Mouse (Mus musculus) MEL (cell line): ENCODE results near the gene Fez2. TPM values are rescaled to one million over a fixed set of nuclear protein-coding genes. Genes with fewer than 3 reads are reported as not detected.
A peak's percentile ranks its signal among the peaks of the same experiment; 100 is the strongest.

ENCODE experiments used
- DNase-seq: peaks from one replicate; pipeline ENCODE4 v3.0.0; 2011; ENCODE audit warnings: low read depth, low spot score
- H3K27ac ChIP-seq: 2 replicates; pipeline ENCODE4 v1.5.1; 2012; ENCODE audit warnings: low read depth, mild to moderate bottlenecking, control low read depth, low read length, moderate library complexity; ENCODE audit not compliant: control insufficient read depth
- H3K27me3 ChIP-seq, 2 experiments: fragments of 150-350 bp in 1 of 2; sonication (generic) in 1 of 2; 2 replicates each; pipeline ENCODE4 v1.6.1; 2012; ENCODE audit warnings: low read length in 2 of 2, mild to moderate bottlenecking in 2 of 2, improper control_type of control experiment in 1 of 2, moderate library complexity in 1 of 2; ENCODE audit not compliant: insufficient read depth in 2 of 2, control insufficient read depth in 1 of 2
- H3K36me3 ChIP-seq, 2 experiments: 2 replicates each; pipeline ENCODE4 v1.6.1; 2012 to 2014; ENCODE audit warnings: low read length in 2 of 2, improper control_type of control experiment in 1 of 2, inconsistent platforms in 1 of 2, mild to moderate bottlenecking in 1 of 2; ENCODE audit not compliant: insufficient read depth in 2 of 2, control insufficient read depth in 1 of 2
- H3K4me1 ChIP-seq, 2 experiments: fragments of 150-350 bp in 1 of 2; sonication (generic) in 1 of 2; 2 replicates each; pipeline ENCODE4 v1.6.1; 2012; ENCODE audit warnings: low read length in 2 of 2, improper control_type of control experiment in 1 of 2, mild to moderate bottlenecking in 1 of 2; ENCODE audit not compliant: insufficient read depth in 2 of 2, control insufficient read depth in 1 of 2
- H3K4me3 ChIP-seq, 2 experiments: fragments of 150-350 bp in 1 of 2; sonication (generic) in 1 of 2; 2 replicates each; pipeline ENCODE4 v1.5.1; 2012; ENCODE audit warnings: low read depth in 2 of 2, low read length in 2 of 2, mild to moderate bottlenecking in 2 of 2, moderate library complexity in 2 of 2, control low read depth in 1 of 2, improper control_type of control experiment in 1 of 2; ENCODE audit not compliant: control insufficient read depth in 1 of 2, insufficient read depth in 1 of 2
- H3K79me2 ChIP-seq: 2 replicates; pipeline ENCODE4 v1.6.1; 2012; ENCODE audit warnings: mild to moderate bottlenecking, low read length, moderate library complexity; ENCODE audit not compliant: control insufficient read depth, poor library complexity, insufficient read depth
- H3K9ac ChIP-seq: 2 replicates; pipeline ENCODE4 v1.6.1; 2012; ENCODE audit warnings: low read depth, mild to moderate bottlenecking, control low read depth, low read length, moderate library complexity; ENCODE audit not compliant: control insufficient read depth, poor library complexity, severe bottlenecking
- H3K9me3 ChIP-seq: fragments of 150-350 bp; sonication (generic); replicated peaks from 2 replicates; pipeline ENCODE4 v1.6.1; 2012; ENCODE audit warnings: mild to moderate bottlenecking, low read length, improper control_type of control experiment, moderate library complexity; ENCODE audit not compliant: insufficient read depth
- CHD2 ChIP-seq: IDR thresholded peaks from 2 replicates; pipeline ENCODE4 v1.6.1; 2011; ENCODE audit warnings: low read length, improper control_type of control experiment
- CTCF ChIP-seq, 3 experiments: IDR thresholded peaks in 2 of 3; conservative IDR thresholded peaks in 1 of 3; 2 replicates each; pipeline ENCODE4 v1.5.1; 2011 to 2012; ENCODE audit warnings: low read length in 3 of 3, low read depth in 2 of 3, mild to moderate bottlenecking in 2 of 3, improper control_type of control experiment in 1 of 3, inconsistent platforms in 1 of 3, mixed read lengths in 1 of 3, moderate library complexity in 1 of 3; ENCODE audit not compliant: control insufficient read depth in 1 of 3, insufficient read depth in 1 of 3, poor library complexity in 1 of 3, severe bottlenecking in 1 of 3
- E2F4 ChIP-seq: IDR thresholded peaks from 2 replicates; pipeline ENCODE4 v1.6.1; 2011; ENCODE audit warnings: low read depth, low read length, improper control_type of control experiment, borderline replicate concordance
- EP300 ChIP-seq, 2 experiments: IDR thresholded peaks; 2 replicates each; pipeline ENCODE4 v1.6.1; 2011; ENCODE audit warnings: improper control_type of control experiment in 2 of 2, low read length in 2 of 2, low read depth in 1 of 2, mild to moderate bottlenecking in 1 of 2
- GABPA ChIP-seq: IDR thresholded peaks from 2 replicates; pipeline ENCODE4 v1.6.1; 2012; ENCODE audit warnings: low read depth, mild to moderate bottlenecking, inconsistent platforms, low read length, improper control_type of control experiment, moderate library complexity
- GATA1 ChIP-seq: IDR thresholded peaks from 2 replicates; pipeline ENCODE4 v1.6.1; 2011; ENCODE audit warnings: low read depth, low read length, improper control_type of control experiment
- HCFC1 ChIP-seq: IDR thresholded peaks from 2 replicates; pipeline ENCODE4 v1.6.1; 2012; ENCODE audit warnings: low read depth, mild to moderate bottlenecking, inconsistent platforms, low read length, improper control_type of control experiment, moderate library complexity
- JUND ChIP-seq: IDR thresholded peaks from 2 replicates; pipeline ENCODE4 v1.6.1; 2011; ENCODE audit warnings: low read depth, mild to moderate bottlenecking, improper control_type of control experiment, low read length
- MAFK ChIP-seq: IDR thresholded peaks from 2 replicates; pipeline ENCODE4 v1.6.1; 2011; ENCODE audit warnings: low read depth, mild to moderate bottlenecking, low read length, improper control_type of control experiment, borderline replicate concordance
- MXI1 ChIP-seq: IDR thresholded peaks from 2 replicates; pipeline ENCODE4 v1.6.1; 2011; ENCODE audit warnings: mild to moderate bottlenecking, low read depth, low read length, improper control_type of control experiment
- MYB ChIP-seq: IDR thresholded peaks from 2 replicates; pipeline ENCODE4 v1.6.1; 2011; ENCODE audit warnings: mild to moderate bottlenecking, low read depth, low read length, improper control_type of control experiment
- NELFE ChIP-seq: IDR thresholded peaks from 2 replicates; pipeline ENCODE4 v1.6.1; 2011; ENCODE audit warnings: low read depth, low read length, improper control_type of control experiment
- POLR2AphosphoS2 ChIP-seq: IDR thresholded peaks from 2 replicates; pipeline ENCODE4 v1.6.1; 2011; ENCODE audit warnings: low read length, improper control_type of control experiment
- RAD21 ChIP-seq: IDR thresholded peaks from 2 replicates; pipeline ENCODE4 v1.6.1; 2011; ENCODE audit warnings: mild to moderate bottlenecking, low read depth, low read length, improper control_type of control experiment
- SIN3A ChIP-seq: IDR thresholded peaks from 2 replicates; pipeline ENCODE4 v1.6.1; 2012; ENCODE audit warnings: low read length, improper control_type of control experiment, inconsistent platforms
- SMC3 ChIP-seq: IDR thresholded peaks from 2 replicates; pipeline ENCODE4 v1.6.1; 2011; ENCODE audit warnings: low read depth, low read length, improper control_type of control experiment
- TBP ChIP-seq: IDR thresholded peaks from 2 replicates; pipeline ENCODE4 v1.8.0; 2011; ENCODE audit warnings: low read depth, low read length, improper control_type of control experiment
- TCF12 ChIP-seq: IDR thresholded peaks from 2 replicates; pipeline ENCODE4 v1.6.1; 2014; ENCODE audit warnings: low read depth, mild to moderate bottlenecking, inconsistent platforms, low read length, improper control_type of control experiment, moderate library complexity
- UBTF ChIP-seq: IDR thresholded peaks from 2 replicates; pipeline ENCODE4 v1.6.1; 2012; ENCODE audit warnings: low read depth, mild to moderate bottlenecking, inconsistent platforms, low read length, improper control_type of control experiment, moderate library complexity, borderline replicate concordance; ENCODE audit not compliant: insufficient read depth
- USF1 ChIP-seq: IDR thresholded peaks from 2 replicates; pipeline ENCODE4 v1.6.1; 2014; ENCODE audit warnings: low read depth, mild to moderate bottlenecking, inconsistent platforms, low read length, improper control_type of control experiment, moderate library complexity
- ZC3H11A ChIP-seq: IDR thresholded peaks from 2 replicates; pipeline ENCODE4 v1.6.1; 2012; ENCODE audit warnings: low read depth, mild to moderate bottlenecking, inconsistent platforms, low read length, improper control_type of control experiment
- ZMIZ1 ChIP-seq: IDR thresholded peaks from 2 replicates; pipeline ENCODE4 v1.6.1; 2012; ENCODE audit warnings: low read depth, mild to moderate bottlenecking, inconsistent platforms, low read length, improper control_type of control experiment, moderate library complexity
- ZNF384 ChIP-seq: IDR thresholded peaks from 2 replicates; pipeline ENCODE4 v1.6.1; 2012; ENCODE audit warnings: low read depth, mild to moderate bottlenecking, inconsistent platforms, low read length, improper control_type of control experiment
- polyA plus RNA-seq, 2 experiments: library from polyadenylated mRNA; stranded (reverse) in 1 of 2; unstranded in 1 of 2; fragments of >175 nt in 1 of 2; fragments of >200 nt in 1 of 2; gene quantifications; 2 replicates each; pipeline versions ENCODE4 v1.2.1 to v1.2.4; 2012; ENCODE audit warnings: low replicate concordance in 2 of 2, low read depth in 1 of 2; ENCODE audit not compliant: insufficient read length in 2 of 2, insufficient read depth in 1 of 2, missing spikeins in 1 of 2
- total RNA-seq: library from RNA; depleted of rRNA; stranded (reverse); fragments of 300-350 nt; gene quantifications from 2 replicates; pipeline ENCODE4 v1.2.3, GENCODE M21; 2012

Gene Fez2
- total and polyA plus RNA-seq, 3 experiments, result 11.7 to 17.4 TPM; not detected in 1

DNA sequence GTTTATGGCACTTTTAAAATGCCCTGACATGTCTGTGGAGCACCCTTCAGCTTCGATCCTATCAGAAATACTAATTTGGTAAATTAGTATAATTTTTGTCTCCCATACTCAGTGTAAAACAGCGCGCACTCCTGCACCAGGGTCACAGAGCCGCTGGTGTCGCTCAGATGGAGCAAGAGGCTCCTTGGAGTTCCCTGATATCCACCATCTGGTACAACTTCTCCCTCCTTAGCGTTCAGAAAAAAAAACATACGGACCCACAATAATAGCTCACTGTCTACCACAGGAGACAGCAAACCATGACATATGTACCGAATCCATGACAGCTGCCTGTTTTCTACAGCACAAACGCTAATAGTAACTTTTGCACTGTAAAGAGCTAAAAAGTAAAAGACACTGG is 37.6 kb upstream of the Fez2 start:
- Histone ChIP-seq H3K36me3 (no peaks in the 10 kb centered on the region), H3K27ac (no peak overlapping the region), H3K4me3 (no peak overlapping the region), H3K27me3 (no peaks in the 10 kb centered on the region; a peak in 1 of 4 replicates), H3K79me2 (no peaks in the 10 kb centered on the region), H3K9ac (no peak overlapping the region), H3K9me3 (no peaks in the 10 kb centered on the region), H3K4me1 (0 out of 4 replicates have a peak, but pooled peaks cover 0 to 5% of the 10 kb centered on the region in 2 experiments)
- DNase-seq, result no peak
- TF ChIP-seq MXI1, result no peak
- TF ChIP-seq ZNF384, result no peak

DNA sequence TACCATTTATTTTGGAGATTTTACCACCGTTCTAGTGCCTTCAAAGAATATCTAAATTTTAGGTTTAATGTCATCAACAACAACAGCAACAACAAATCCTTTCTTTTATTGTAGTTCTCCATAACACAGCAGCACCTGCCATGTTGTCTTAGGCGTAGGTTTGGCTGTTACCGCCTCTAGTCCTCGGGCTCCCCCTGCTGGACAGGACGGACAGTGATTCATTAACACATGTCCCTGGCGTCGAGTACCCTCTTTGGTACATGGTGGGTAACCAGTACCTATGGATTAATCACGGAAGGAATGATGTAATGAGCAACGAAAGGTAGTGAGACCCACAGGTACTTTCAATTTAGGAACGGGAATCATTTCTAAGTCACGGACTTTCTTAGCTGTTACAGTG is 37.2 kb upstream of the Fez2 start:
- TF ChIP-seq SIN3A, result no peak
- TF ChIP-seq E2F4, result no peak
- no peak for TF ChIP-seq UBTF
- TF ChIP-seq RAD21, result peak; percentile 67
- no peak for TF ChIP-seq TBP
- TF ChIP-seq ZC3H11A, result peak; percentile 57
- TF ChIP-seq CTCF (IDR thresholded peaks at IDR 0.05 in 2 of 3, conservative IDR thresholded peaks at IDR 0.05 in 1 of 3; ENCODE audit: control insufficient read depth in 1 of 3, insufficient read depth in 1 of 3, low read depth in 2 of 3, low read length in 3 of 3, poor library complexity in 1 of 3, severe bottlenecking in 1 of 3), result peak; percentile 56 to 61 (median 58)
- TF ChIP-seq HCFC1, result no peak
- peak; percentile 69 for TF ChIP-seq SMC3
- TF ChIP-seq USF1, result no peak
- no peak overlapping the region for H3K27ac ChIP-seq
- H3K4me3 ChIP-seq, result no peak overlapping the region
- DNase-seq, result peak; percentile 47
- 0 out of 4 replicates have a peak, but pooled peaks cover 0 to 5% of the 10 kb centered on the region in 2 experiments for H3K4me1 ChIP-seq
- no peak overlapping the region for H3K9ac ChIP-seq
- H3K27me3 ChIP-seq, result no peaks in the 10 kb centered on the region; a peak in 1 of 4 replicates
- no peaks in the 10 kb centered on the region for H3K9me3 ChIP-seq
- no peaks in the 10 kb centered on the region for H3K79me2 ChIP-seq
- H3K36me3 ChIP-seq, result no peaks in the 10 kb centered on the region

DNA sequence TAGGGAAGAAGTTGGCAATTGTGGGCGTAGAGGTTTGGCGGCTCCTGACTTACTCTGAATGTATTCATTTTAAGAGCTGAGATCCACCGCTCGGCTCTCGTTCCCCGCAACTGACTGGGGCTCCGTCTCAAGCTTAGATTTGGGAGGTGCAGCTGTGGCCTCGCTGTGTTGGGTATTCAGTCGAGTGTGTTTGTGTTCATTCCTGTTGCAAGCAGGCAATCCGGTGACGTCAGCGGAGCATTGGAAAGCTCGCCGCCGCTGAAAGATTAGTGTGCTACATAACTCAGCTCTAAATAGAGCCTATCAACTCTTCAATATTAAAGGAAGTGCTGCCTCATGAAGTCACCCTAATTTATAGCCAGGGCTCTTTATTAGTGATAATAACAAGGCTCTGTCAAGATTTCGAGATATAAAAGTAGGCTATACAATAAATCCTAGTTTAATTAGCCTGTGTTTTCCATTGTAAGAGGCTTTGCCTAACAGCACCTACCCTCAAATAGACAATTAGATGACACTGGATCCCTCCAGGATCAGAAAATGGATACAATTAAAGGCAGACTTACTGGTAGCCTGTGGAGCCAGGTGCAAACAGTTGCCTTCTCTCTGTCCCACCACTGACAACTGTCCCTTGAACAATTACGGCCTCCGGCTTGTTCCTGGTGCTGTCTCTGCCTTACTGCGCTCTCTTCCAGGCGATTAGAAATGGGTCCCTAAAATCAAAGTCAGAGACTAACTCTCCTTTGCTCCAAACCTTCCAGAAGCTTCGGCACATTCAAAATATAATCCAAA is 36.4 kb upstream of the Fez2 start:
- no peak for DNase-seq
- peaks cover 0 to 2% of the 10 kb centered on the region in 2 experiments; a peak in 1 of 4 replicates for H3K27me3 ChIP-seq
- no peaks in the 10 kb centered on the region for H3K9me3 ChIP-seq
- no peaks in the 10 kb centered on the region for H3K79me2 ChIP-seq
- H3K36me3 ChIP-seq, result no peaks in the 10 kb centered on the region
- TF ChIP-seq CTCF (IDR thresholded peaks at IDR 0.05 in 2 of 3, conservative IDR thresholded peaks at IDR 0.05 in 1 of 3; ENCODE audit: control insufficient read depth in 1 of 3, insufficient read depth in 1 of 3, low read depth in 2 of 3, low read length in 3 of 3, poor library complexity in 1 of 3, severe bottlenecking in 1 of 3), result no peak
- no peak for TF ChIP-seq NELFE
- TF ChIP-seq CHD2, result no peak
- no peak for TF ChIP-seq POLR2AphosphoS2
- TF ChIP-seq UBTF, result no peak
- no peak for TF ChIP-seq RAD21
- no peak for TF ChIP-seq EP300 (IDR thresholded peaks at IDR 0.05; ENCODE audit: low read depth in 1 of 2, low read length in 2 of 2)
- no peak for TF ChIP-seq ZNF384
- no peak for TF ChIP-seq USF1
- no peak for TF ChIP-seq GABPA
- no peak for TF ChIP-seq JUND
- TF ChIP-seq SIN3A, result no peak
- TF ChIP-seq MAFK, result no peak
- no peak for TF ChIP-seq ZMIZ1
- no peak for TF ChIP-seq GATA1
- TF ChIP-seq TCF12, result no peak
- TF ChIP-seq MYB, result no peak
- no peak overlapping the region for H3K27ac ChIP-seq
- no peak overlapping the region for H3K4me3 ChIP-seq
- 0 out of 4 replicates have a peak, but pooled peaks cover 0 to 5% of the 10 kb centered on the region in 2 experiments for H3K4me1 ChIP-seq
- H3K9ac ChIP-seq, result no peak overlapping the region
